Mouse (Mus musculus) c-Kit-positive CD71-positive TER-119-positive erythroid progenitor cells, embryonic 14.5 days (primary cell): Measurements from ENCODE around the gene Cabp2.

Source experiments
- DNase-seq: peaks from one replicate; pipeline ENCODE4 v3.0.0-alpha.2; 2013; ENCODE audit warnings: low spot score

Cabp2 gene

DNA sequence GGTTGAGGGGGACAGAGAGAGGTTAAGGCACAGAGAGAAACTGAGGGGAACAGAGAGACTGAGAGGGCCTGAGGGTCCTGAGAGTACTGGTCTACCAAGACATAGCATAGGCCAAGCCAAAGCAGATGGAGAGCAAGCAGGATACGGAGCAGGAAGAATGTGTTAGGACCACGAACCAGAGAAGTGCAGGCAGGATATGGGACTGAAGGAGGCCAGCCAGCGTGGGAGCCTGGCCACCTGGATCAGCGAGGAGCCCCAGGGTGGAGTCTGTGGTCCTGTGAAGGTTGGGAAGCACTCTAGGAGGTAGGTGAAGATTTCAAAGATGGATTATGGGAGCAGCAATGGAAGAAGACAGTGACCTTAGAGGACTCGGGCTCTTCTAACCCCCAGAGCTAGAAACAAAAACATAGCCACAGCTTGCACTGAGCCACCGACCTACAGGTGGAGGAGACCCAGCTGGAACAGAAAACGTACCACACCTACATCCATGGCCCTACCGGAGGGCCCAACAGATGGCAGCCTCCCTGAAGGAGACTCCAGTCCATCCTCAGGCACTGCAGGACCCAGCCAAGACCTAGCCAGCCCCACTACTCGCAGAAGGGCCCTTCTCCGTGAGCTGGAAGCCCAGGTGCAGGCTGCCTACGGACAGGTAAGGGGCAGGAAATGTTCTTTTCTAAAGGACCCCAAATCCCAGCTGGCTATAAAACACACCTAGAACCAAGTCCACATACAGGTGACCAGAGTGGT lies 1.0 kb downstream of the Cabp2 start:
- no peak for DNase-seq

DNA sequence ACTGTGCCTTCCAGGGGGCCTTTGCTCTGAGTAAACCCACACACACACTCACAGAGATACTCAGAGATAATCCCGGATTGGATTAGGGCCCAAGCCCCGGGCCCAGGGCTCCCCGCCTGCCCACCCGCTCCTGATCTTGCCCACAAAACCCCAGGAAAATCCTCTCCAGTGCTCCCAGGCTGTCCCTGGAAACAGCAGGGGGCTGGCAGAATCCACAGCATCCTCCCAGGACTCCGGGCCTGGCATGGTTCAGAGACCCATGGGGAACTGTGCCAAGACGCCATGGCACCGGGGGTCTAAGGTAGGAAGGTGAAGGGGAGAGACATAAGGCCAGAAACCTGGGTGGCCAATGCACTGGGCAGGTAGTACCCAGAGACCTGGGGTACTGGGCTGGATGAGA lies 1.9 kb downstream of the Cabp2 start:
- DNase-seq: no peak

DNA sequence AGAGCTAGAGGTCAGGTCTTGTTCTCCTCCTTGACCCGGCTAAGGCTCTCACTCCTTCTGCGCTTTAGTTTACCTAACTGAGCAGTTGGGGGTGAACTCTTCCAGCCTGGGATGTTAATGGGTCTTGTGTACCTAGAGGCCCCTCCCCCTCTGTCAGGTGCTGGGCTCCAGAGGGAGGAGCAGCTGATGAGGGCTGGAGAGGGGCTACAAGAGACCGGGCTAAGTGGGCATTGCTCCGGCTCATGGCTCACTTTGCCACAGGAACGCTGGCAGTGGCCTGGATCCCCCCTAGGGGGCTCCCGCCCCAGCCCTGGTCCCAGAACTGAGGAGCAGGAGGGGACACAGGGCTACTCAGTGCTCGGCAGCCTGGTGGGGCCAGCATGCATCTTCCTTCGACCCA lies 2.4 kb downstream of the Cabp2 start:
- no peak for DNase-seq

DNA sequence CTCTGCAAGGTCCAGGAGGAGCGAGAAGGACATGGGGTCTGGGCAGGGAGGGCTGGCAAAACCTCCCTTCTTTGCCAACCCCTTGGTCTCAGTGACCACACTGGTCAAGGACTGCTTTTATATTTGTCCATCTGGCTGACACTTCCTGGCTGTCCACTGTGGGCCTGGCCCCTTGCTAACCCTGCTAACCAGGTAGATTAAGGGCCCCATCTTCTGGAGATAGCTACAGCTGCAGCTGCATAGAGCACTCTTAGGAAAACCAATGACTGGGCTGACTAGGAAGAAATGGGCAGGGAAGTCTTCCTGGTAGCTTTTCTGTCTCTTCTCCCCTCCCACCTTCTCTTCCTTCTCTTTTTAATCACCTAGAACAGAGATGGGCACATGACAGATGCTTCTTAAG lies 3.6 kb downstream of the Cabp2 start:
- no peak for DNase-seq

DNA sequence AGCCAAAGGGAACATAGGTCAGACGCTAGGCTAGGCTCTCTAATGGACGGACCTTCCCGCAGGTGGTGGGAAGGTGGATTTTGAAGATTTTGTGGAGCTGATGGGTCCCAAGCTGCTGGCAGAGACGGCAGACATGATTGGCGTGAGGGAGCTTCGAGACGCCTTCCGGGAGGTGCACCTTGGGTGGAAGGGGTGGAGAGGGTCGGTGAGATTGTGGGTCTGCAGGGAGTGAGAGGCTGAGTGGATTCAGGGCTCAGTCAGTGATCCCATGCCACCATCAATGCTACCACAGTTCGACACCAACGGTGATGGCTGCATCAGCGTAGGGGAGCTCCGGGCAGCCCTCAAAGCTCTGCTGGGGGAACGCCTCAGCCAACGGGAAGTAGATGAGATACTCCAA lies 4.8 kb downstream of the Cabp2 start:
- DNase-seq: no peak

DNA sequence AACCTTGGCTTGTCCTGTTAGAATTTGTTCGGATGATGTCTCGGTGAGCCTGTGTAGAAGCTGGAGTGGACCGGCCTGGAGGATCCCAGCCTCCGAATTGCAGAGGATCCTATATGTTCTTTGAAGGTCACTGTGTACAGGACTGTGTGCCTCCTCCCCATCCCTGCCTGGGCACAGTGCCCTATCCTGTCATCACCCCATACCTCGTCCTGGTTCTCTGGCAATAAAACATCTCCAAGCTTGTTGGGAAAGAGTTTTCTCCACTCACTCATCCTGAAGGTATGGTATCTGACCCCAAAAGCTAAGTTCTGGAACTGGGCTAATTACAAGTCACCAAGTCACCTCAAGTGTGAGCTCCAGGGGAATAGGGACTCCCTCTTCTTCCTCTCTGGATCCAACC lies 5.7 kb downstream of the Cabp2 start:
- DNase-seq: no peak

DNA sequence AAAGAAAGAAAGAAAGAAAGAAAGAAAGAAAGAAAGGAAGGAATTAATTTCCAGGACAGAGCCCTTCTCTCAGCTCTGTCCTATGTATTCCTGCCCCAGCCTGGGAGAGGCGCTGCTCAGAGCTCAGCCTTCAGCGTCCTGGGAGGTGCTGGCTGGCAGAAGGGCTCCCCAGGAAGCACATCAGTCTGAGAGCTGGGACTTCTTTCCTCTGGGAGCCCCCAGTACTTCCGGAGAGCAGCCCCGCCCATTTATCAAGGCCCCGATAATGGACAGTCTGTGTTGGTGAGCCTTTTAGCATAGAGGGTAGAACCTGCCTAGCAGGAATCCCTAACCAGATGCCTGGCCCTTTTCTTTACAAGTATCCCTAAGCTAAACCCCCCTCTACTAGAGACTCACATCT lies 6.8 kb downstream of the Cabp2 start:
- DNase-seq: no peak

DNA sequence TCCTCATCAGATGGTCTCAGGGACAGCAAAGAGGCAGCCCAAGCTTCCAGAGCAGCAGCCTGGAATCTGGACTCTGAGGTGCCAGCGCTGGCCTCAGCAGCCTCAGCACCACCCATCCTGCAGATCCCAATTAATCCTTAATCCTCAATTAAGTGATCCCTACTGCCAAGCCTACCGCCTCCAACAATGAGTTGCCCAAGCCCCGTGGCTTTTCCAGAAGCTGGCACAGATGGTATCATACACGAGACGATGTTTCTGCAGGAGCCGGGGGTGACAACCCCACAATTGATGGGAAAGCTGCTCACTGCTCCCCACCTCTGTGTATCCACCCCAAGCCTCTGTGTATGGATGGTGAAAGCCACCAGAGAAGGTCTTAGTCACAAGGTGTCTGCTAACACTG lies 7.8 kb downstream of the Cabp2 start:
- DNase-seq: no peak

DNA sequence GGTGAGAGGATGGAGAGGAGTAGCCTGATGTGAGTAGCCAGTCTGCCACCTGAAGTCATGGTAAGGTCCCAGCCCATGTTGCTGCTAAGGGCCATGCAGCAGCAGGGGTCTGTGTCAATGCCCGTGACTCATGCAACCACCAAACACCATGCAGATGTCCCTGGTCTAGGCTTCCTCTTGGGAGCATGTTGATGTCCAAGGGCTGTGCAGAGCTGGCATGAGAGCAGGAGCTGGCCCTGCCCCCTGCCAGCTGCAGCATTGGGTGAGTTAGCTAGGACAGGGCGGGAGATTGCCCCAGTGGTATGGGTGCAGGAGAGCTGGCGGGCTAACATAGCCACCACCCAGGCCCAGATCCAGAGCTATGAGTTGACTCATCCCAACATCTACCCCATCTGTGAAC lies 9.1 kb downstream of the Cabp2 start:
- no peak for DNase-seq

DNA sequence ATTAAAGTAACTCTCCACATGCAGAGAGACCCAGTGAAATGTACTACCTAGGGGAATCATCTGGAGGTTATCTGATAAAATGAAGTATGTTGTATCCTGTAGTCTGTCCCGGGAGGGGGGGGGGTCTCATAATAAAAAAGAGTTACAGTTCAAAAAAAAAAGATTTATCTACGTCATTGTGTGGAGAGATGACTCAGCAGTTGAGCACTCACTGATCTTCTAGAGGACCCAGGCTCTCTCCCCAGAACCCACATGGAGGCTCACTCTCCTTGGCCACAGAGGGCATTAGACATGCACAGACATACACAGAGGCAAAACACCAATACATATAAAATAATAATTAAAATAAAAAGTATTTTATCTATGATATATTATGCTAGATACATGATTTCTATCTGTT lies 10.0 kb downstream of the Cabp2 start:
- DNase-seq: no peak

DNA sequence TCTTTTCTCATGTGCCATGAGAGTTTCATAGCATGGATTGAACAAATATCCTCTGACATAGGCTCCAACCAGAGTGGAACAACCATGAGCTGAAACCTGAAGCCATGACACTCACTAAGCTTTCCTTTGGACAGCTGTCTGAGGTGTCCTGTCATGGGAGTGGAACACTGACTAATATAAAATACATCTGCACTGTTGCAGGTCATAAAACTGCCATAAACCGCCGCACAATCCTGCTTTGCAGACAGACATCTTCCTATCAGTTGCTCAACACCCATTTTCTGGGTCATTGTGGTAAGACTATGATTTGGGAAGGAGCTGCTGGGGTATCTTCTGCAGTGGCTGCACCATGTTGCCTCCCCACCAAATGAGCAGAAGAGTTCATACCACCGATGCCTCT lies 11.4 kb downstream of the Cabp2 start:
- DNase-seq: no peak

DNA sequence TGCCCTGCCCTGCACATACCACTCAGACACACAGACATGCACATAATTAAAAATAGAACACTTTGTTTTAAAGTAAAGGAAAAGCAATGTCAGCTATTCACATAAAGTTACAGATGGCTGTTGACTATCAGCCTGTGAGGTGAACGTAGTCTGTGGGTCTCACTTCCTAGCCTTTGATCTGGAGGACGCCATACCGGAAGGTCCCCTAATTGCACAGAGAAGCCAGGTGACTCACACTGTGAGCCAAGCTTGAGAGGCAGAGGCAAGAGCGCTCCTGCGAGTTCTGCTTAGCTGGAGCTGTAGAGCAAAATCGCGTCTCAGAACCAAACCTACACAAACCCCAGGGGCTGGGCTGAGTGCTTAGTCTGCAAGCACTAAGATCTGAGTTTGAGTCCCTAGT lies 12.4 kb downstream of the Cabp2 start:
- DNase-seq: no peak

DNA sequence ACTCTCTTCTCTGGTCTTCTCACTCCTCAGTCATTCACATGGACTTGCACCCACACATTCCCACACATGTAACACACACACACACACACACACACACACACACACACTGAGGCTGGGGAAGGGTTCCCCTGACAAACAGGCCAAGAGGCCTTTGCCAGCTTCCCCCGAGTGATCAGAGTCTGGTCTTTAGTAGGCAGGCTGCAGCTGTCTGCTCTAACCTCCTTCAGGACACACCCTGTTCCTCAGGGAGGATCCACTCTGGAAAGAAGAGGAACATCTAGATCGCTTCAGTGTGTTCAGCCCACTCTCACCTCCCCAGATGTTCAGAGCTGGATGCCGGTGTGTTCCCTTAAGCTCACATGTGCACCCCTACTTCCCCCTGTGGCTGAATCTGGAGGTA lies 13.0 kb downstream of the Cabp2 start:
- no peak for DNase-seq

DNA sequence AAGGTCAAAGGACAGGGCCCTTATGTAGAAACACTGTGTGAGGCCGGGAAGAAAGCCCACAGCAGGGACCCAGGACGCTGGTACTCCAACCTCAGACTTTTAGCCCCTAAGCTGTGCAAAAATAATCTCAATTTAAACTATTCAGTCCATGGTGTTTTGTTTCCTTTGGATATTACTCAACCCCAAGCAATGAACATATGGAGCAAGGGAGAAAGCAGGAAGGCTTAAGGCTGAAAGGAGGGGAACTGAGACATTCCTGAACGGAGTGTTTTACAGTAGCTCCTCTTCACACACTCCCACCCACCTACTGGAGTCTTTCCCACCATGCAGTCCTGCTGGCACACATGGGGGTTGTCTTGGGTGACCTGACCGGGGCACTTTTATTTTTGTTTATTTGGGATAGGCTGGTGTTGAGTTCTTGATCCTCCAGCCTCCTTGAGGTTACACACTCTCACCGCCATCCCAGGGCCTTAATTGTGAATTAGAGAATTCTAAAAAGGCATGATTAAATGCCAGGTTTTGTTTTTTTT lies 13.5 kb downstream of the Cabp2 start:
- DNase-seq: no peak

DNA sequence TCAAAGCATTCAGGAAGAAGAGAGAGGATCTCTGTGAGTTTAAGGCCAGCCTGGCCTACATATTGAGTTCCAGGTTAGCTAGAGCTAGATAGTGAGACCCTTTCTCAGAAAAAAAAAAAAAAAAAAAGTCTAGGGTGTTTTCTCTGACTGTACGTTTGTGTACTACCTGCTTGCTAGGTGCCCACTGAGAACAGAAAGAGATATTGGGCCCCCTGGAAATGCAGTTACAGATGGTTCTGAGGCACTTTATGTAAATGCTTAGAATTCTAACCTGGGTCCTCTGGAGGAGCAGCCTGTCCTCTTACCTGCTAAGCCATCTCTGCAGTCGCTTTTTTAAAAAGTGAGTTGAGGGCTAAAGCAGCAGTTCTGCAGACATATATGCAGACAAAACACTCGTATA lies 14.4 kb downstream of the Cabp2 start:
- DNase-seq: no peak

DNA sequence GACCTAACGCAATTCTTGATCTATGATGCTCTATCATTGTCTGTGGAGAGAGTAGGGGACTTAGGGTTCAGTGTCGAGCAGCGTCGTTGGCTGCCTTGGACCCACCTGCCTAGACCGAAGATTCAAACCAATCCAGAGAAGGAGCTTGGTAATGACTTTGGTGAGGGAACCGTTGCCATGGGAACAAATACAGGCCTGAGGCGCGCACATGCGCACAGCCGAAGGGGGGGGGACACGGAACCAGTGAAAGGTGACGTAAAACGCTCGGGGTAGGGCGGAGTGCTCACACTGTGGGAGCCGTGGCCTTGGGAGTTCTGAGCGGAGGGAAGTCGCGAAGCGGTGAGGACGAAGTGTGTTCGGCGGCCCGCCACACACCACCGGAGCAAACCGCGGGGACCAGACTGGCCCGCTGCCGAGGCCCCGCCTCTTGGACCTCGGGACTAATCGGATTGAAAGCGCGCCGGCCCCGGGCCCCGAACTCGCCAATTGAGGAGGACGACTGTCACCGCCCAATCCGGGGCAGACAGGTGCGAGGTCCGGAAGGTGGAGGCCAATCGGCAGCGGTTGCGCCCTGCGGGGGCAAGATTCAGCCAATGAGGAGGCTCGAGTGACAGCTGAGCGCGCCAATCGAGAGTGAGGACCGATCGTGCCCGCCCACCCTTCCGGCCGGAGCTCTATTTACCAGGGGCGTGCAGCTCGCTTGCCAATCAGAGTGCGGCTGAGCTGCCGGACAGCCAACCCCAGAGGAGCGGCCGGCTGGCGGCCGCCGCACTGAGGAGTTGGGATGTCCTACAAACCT lies 15.5 kb downstream of the Cabp2 start, which contains the start of gene Cdk2ap2:
Cdk2ap2 (plus strand) TSS at position 541 of the 799 bp plus-strand sequence.
- DNase-seq: peak; percentile 98

DNA sequence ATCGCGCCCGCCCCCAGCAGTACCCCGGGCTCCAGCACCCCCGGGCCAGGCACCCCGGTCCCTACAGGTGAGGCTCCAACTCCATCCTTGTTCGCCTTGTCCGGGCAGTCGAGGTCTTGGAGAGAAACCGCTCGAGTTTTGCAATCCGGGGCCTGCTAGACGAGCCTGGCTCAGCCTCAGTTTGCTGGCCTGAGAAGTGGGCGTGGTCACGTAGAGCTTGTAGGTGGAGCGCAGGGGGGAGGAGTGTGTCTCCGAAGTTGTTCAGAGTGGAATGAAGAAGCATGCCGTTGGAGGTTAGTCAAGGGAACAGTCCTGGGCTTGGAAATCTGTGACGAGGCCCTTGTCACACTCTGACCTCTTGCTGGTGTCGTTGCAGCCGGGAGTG lies 16.1 kb downstream of the Cabp2 start:
- DNase-seq: peak; percentile 88

DNA sequence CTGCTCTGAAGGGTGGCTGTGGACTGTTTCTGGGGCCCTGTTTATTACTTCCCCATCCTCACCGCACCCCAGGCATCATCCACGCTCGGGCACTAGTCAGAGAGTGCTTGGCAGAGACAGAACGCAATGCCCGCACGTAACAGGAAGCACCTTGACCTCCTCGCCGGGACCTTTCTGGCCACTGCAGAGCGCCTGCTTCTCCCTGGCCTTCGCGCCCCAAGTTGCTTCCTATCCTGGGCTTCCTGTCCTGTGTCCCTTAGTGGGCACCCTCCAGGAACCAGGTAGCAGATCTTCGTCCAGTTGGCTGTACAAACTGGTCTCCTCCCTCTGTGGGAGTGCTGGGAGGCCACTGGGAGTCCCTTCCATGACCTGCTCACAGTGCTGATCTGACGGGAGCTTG lies 17.0 kb downstream of the Cabp2 start:
- DNase-seq: no peak

DNA sequence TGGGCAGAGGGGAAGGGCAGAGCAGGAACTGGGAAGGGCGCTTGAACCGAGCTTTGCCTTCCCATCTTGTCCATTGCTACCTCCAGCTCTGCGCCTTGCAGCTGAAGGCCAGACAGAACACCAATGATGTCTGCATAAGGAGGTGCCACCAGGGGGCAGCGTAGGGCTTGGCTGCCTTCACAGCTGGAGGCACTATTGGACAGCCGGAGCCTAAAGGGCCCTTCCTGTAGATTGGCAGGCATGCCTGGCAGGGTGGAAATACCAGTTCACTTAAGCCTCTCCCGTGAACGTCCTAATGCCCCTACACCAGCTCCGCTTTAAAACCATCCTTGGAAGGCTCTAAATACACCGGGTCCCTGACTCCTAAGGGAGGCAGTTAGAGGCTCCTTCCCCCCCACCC lies 17.7 kb downstream of the Cabp2 start:
- DNase-seq: peak; percentile 95

DNA sequence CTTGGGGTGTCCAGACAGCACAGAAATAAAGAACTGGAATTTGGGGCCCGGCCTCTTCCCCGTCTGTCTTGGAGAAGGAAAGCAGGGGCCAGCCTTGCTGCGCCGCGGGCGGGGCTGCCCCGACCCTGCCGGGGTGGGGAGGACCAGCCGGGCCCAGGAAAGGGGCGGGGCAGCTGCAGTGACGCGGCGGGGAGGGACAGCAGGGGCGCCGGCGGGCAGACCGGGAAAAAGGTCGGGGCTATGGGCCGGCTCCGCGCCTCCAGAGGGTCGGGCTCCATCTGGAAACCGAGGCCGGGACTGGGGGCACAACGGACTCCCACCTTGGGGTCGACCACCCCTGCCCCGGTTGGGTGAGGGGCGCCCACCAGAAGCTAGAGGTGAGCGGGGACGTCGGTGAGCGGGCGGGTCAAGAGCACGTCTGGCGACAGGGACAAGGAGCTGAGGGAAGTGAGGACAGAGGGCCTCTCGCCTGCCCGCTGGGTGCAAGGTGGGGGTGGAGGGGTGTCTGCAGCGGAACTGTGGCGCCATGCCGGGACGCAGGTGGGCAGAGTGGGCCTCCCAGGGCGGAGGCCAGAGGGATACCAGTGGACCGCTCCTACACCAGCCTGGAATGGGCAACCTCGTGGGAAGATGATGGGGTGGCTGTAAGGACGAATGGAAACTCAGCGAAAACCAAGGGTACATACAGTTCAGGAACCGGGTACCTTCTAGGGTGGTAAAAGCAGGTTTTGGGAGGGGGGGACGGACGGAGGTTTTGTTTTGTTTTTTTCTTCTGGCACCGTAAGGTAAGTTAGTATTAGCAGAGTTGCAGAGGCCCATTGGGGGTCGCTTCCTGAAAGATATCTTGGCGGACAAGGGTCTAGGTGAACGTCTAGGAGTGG lies 18.7 kb downstream of the Cabp2 start, which contains the start of gene Pitpnm1:
Pitpnm1 (plus strand) TSS at position 162 of the 881 bp plus-strand sequence.
- DNase-seq: no peak

DNA sequence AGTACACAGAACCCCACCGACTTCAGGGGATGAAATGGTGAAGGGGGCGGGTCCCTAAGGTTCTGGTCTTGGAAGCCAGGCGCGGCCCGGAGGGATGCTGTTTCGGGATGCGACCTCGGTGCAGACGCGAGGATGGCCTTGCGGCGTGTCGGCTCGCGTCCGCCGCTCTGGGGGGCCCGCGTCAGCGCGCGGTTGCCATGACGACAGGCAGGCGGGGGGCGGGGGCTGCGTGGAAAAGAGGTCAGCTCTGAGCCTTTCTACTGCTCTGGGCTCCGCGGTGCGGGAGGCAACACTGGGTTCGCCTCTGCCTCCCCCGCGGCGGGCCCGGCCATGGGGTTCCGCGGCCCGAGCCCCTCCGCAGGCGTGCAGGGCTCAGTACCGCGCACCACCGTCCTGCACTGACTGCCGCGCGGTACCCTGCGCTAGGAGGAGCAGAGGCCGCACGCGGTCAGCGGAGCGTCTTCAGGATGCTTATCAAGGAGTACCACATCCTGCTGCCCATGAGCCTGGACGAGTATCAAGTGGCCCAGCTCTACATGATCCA lies 19.4 kb downstream of the Cabp2 start:
- no peak for DNase-seq

DNA sequence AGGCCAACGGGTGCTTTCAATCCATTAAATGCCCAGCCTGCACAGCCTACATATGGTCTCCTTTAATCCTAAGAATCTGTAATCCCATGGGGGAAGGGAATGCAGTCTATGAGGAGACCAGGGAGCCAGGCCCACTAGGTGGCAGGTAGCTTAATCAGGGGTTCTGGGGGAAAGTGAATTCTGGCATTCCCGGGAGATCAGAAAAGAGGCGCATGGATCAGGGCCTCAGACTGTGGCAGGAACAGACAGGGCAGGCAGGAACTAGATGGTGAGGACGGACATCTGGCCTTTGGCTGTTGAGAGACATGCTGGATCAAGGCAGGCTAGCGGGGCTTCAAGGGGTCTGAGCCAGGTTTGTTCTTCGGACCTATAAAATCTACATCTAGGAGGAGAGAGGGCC lies 20.1 kb downstream of the Cabp2 start:
- DNase-seq: no peak
